Mouse (Mus musculus): ENCODE data around the gene Gk5. TPM values are rescaled to one million over a fixed set of nuclear protein-coding genes. Genes with fewer than 3 reads are reported as not detected.
"Not testable (repeated sequence)": the region's sequence is repeated elsewhere in the genome, so short reads cannot be mapped to it uniquely, and the experiment has no call there.

Gene Gk5
- 0.38 and 0.46 TPM in 2 replicates for polyA plus RNA-seq (2015; fragmentation: Nextera tagmentation; extraction: Ambion mirVana)

- Histone ChIP-seq H3K9me3 (replicated peaks) (no peaks in the 10 kb centered on the region), H3K27me3 (peaks cover 31% of the 10 kb centered on the region), H3K27ac (replicated peaks) (no peak within 1 kb of the TSS), H3K9ac (peak within 1 kb of the TSS; percentile 43), H3K36me3 (replicated peaks) (no peaks in the 10 kb centered on the region), H3K4me3 (replicated peaks) (peak within 1 kb of the TSS; percentile 65), H3K4me1 (replicated peaks) (peaks cover 10% of the 10 kb centered on the region), H3K4me2 (peak within 1 kb of the TSS; percentile 91)
- ATAC-seq (ENCODE audit: insufficient read depth) = peak; percentile 92
- WGBS (ENCODE audit: insufficient replicate concordance) = under 1% methylated on average over 76 of the region's 76 CpGs
Observed at GRCm38 (mm10) chr9:96118861-96119772, at the start of gene Gk5. Gk5 (plus strand) TSS chr9:96119362.

- Histone ChIP-seq H3K36me3 (replicated peaks) (no peaks in the 10 kb centered on the region), H3K27ac (replicated peaks) (no peak overlapping the region), H3K27me3 (peaks cover 39% of the 10 kb centered on the region), H3K4me2 (no peak overlapping the region), H3K9ac (no peak overlapping the region), H3K4me1 (replicated peaks) (no peaks in the 10 kb centered on the region), H3K9me3 (replicated peaks) (no peaks in the 10 kb centered on the region), H3K4me3 (replicated peaks) (no peak overlapping the region)
- ATAC-seq (ENCODE audit: insufficient read depth) = no peak
- WGBS (ENCODE audit: insufficient replicate concordance) = 79% methylated on average over 13 of the region's 13 CpGs
Observed at GRCm38 (mm10) chr9:96078752-96079315, 40.3 kb upstream of the Gk5 start.

GRCm38 (mm10) chr9:96085293-96085692 lies 33.9 kb upstream of the Gk5 start:
- H3K4me1 ChIP-seq (replicated peaks) = no peaks in the 10 kb centered on the region
- WGBS (ENCODE audit: insufficient replicate concordance) = 70% methylated on average over 6 of the region's 6 CpGs
- no peak for ATAC-seq (ENCODE audit: insufficient read depth)
- H3K36me3 ChIP-seq (replicated peaks) = no peaks in the 10 kb centered on the region
- H3K9ac ChIP-seq = no peak overlapping the region
- H3K27me3 ChIP-seq = peaks cover 28% of the 10 kb centered on the region
- H3K9me3 ChIP-seq (replicated peaks) = no peaks in the 10 kb centered on the region
- H3K4me3 ChIP-seq (replicated peaks) = no peak overlapping the region
- H3K27ac ChIP-seq (replicated peaks) = no peak overlapping the region
- H3K4me2 ChIP-seq = no peak overlapping the region

- H3K4me1 ChIP-seq (replicated peaks) = no peaks in the 10 kb centered on the region
- H3K27me3 ChIP-seq = peaks cover 39% of the 10 kb centered on the region
- H3K36me3 ChIP-seq (replicated peaks) = no peaks in the 10 kb centered on the region
- H3K9ac ChIP-seq = no peak overlapping the region
- no peak for ATAC-seq (ENCODE audit: insufficient read depth)
- no peak overlapping the region for H3K4me3 ChIP-seq (replicated peaks)
- H3K9me3 ChIP-seq (replicated peaks) = no peaks in the 10 kb centered on the region
- 63% methylated on average over 2 of the region's 2 CpGs for WGBS (ENCODE audit: insufficient replicate concordance)
- H3K4me2 ChIP-seq = no peak overlapping the region
- H3K27ac ChIP-seq (replicated peaks) = no peak overlapping the region
Observed at GRCm38 (mm10) chr9:96087671-96088070, 31.5 kb upstream of the Gk5 start.

- H3K4me2 ChIP-seq; ATAC-seq (ENCODE audit: insufficient read depth); H3K36me3 ChIP-seq (replicated peaks); H3K9me3 ChIP-seq (replicated peaks); H3K27ac ChIP-seq (replicated peaks); H3K4me1 ChIP-seq (replicated peaks); H3K4me3 ChIP-seq (replicated peaks); H3K9ac ChIP-seq: not testable (repeated sequence)
- H3K27me3 ChIP-seq = peaks cover 39% of the 10 kb centered on the region
- 80% methylated on average over 3 of the region's 3 CpGs for WGBS (ENCODE audit: insufficient replicate concordance)
Observed at GRCm38 (mm10) chr9:96088456-96088855, 30.7 kb upstream of the Gk5 start.

- not testable (repeated sequence) for H3K36me3 ChIP-seq (replicated peaks); H3K9ac ChIP-seq; ATAC-seq (ENCODE audit: insufficient read depth); H3K27ac ChIP-seq (replicated peaks); H3K4me2 ChIP-seq; H3K9me3 ChIP-seq (replicated peaks); H3K4me1 ChIP-seq (replicated peaks); H3K4me3 ChIP-seq (replicated peaks)
- H3K27me3 ChIP-seq = peaks cover 36% of the 10 kb centered on the region
- WGBS (ENCODE audit: insufficient replicate concordance) = 70% methylated on average over 10 of the region's 10 CpGs
Observed at GRCm38 (mm10) chr9:96092637-96093036, 26.5 kb upstream of the Gk5 start.

- Histone ChIP-seq H3K36me3 (replicated peaks) (no peaks in the 10 kb centered on the region), H3K9me3 (replicated peaks) (0 out of 2 replicates have a peak, but pooled peaks cover 9% of the 10 kb centered on the region), H3K27me3 (peaks cover 30% of the 10 kb centered on the region), H3K4me3 (replicated peaks) (no peak overlapping the region), H3K9ac (no peak overlapping the region), H3K4me1 (replicated peaks) (no peaks in the 10 kb centered on the region), H3K27ac (replicated peaks) (no peak overlapping the region), H3K4me2 (no peak overlapping the region)
- no peak for ATAC-seq (ENCODE audit: insufficient read depth)
- WGBS (ENCODE audit: insufficient replicate concordance) = 81% methylated on average over 1 of the region's 1 CpGs
Observed at GRCm38 (mm10) chr9:96093221-96093620, 25.9 kb upstream of the Gk5 start.

GRCm38 (mm10) chr9:96094341-96094740 lies 24.8 kb upstream of the Gk5 start:
- Histone ChIP-seq H3K4me3 (replicated peaks) (no peak overlapping the region), H3K27me3 (peaks cover 23% of the 10 kb centered on the region), H3K9ac (no peak overlapping the region), H3K27ac (replicated peaks) (no peak overlapping the region), H3K36me3 (replicated peaks) (no peaks in the 10 kb centered on the region), H3K4me2 (no peak overlapping the region), H3K9me3 (replicated peaks) (0 out of 2 replicates have a peak, but pooled peaks cover 9% of the 10 kb centered on the region), H3K4me1 (replicated peaks) (no peaks in the 10 kb centered on the region)
- no peak for ATAC-seq (ENCODE audit: insufficient read depth)
- WGBS (ENCODE audit: insufficient replicate concordance) = 33% methylated on average over 1 of the region's 1 CpGs

- no peak overlapping the region for H3K27ac ChIP-seq (replicated peaks)
- no peaks in the 10 kb centered on the region for H3K4me1 ChIP-seq (replicated peaks)
- ATAC-seq (ENCODE audit: insufficient read depth) = no peak
- H3K27me3 ChIP-seq = peaks cover 22% of the 10 kb centered on the region
- H3K9me3 ChIP-seq (replicated peaks) = peaks cover 16% of the 10 kb centered on the region; the same call in 1 of the 2 replicates
- no peaks in the 10 kb centered on the region for H3K36me3 ChIP-seq (replicated peaks)
- no peak overlapping the region for H3K4me3 ChIP-seq (replicated peaks)
- H3K4me2 ChIP-seq = no peak overlapping the region
- WGBS (ENCODE audit: insufficient replicate concordance) = 26% methylated on average over 1 of the region's 1 CpGs
- no peak overlapping the region for H3K9ac ChIP-seq
Observed at GRCm38 (mm10) chr9:96095192-96095591, 24.0 kb upstream of the Gk5 start.

- Histone ChIP-seq H3K4me1 (replicated peaks) (no peaks in the 10 kb centered on the region), H3K36me3 (replicated peaks) (no peaks in the 10 kb centered on the region), H3K4me2 (no peak overlapping the region), H3K9ac (no peak overlapping the region), H3K27me3 (peaks cover 6% of the 10 kb centered on the region), H3K4me3 (replicated peaks) (no peak overlapping the region), H3K9me3 (replicated peaks) (peaks cover 10% of the 10 kb centered on the region; the same call in 1 of the 2 replicates), H3K27ac (replicated peaks) (no peak overlapping the region)
- ATAC-seq (ENCODE audit: insufficient read depth) = no peak
- 79% methylated on average over 8 of the region's 8 CpGs for WGBS (ENCODE audit: insufficient replicate concordance)
Observed at GRCm38 (mm10) chr9:96102846-96103245, 16.3 kb upstream of the Gk5 start.

GRCm38 (mm10) chr9:96112879-96113361 lies 6.2 kb upstream of the Gk5 start:
- Histone ChIP-seq H3K27ac (replicated peaks) (no peak overlapping the region), H3K4me1 (replicated peaks) (no peaks in the 10 kb centered on the region), H3K9ac (no peak overlapping the region), H3K4me3 (replicated peaks) (no peak overlapping the region), H3K27me3 (peaks cover 35% of the 10 kb centered on the region), H3K9me3 (replicated peaks) (no peaks in the 10 kb centered on the region), H3K4me2 (no peak overlapping the region), H3K36me3 (replicated peaks) (no peaks in the 10 kb centered on the region)
- ATAC-seq (ENCODE audit: insufficient read depth) = no peak
- WGBS (ENCODE audit: insufficient replicate concordance) = 67% methylated on average over 3 of the region's 3 CpGs
